Mouse (Mus musculus): ENCODE measurements at regions not wholly inside any gene's neighbourhood (a gene's known extent, or its start where the extent isn't known, plus 50 kb on each side); places are given as distances from the start of the nearest gene placed in this dataset.

DNA sequence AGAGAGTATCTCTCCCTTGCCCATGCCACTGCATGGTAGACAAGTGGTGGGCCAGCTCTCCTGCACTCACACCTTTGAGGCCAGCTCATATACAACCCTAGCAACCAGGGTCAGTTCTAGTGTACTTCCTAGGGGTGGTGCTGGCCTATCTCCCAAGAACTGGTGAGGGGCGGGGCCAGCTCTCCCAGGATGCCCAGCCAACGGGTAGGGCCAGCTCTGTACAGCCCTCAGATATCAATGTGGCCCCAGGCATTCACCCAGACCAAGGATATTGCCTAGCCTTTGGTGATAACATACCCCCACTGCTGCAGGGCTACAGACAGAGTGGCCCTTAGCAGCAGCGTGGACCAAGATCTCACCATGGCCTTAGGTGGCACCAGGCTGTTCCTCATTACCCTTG is 55.1 kb upstream of the Exoc4 start:
- H3K9me3 ChIP-seq (ENCODE audit: control insufficient read depth, low read length): no peaks in the 10 kb centered on the region
- ATAC-seq (replicated peaks; ENCODE audit: low FRiP score) (peak; percentile 73), DNase-seq (ENCODE audit: low spot score) (no peak)
- H3K4me2 ChIP-seq: no peak overlapping the region
- WGBS: 59% methylated on average over 3 of the region's 3 CpGs
- H3K4me3 ChIP-seq (ENCODE audit: low read depth, low read length): no peak overlapping the region
- no peak overlapping the region for H3K9ac ChIP-seq (ENCODE audit: low read depth, low read length)
- no peak overlapping the region for H3K27ac ChIP-seq (ENCODE audit: low read depth, low read length)
- H3K36me3 ChIP-seq (ENCODE audit: control insufficient read depth, insufficient read depth, low read length): no peaks in the 10 kb centered on the region
- no peaks in the 10 kb centered on the region for H3K27me3 ChIP-seq (replicated peaks; ENCODE audit: control insufficient read depth, insufficient read depth, low read length)
- no peaks in the 10 kb centered on the region; the same call in 1 of the 2 replicates for H3K4me1 ChIP-seq (replicated peaks; ENCODE audit: control insufficient read depth, insufficient read depth, low read length)
